Mouse (Mus musculus): Measurements from ENCODE around the gene Mrs2.

Gene Mrs2

GRCm38 (mm10) chr13:24939472-24939871, 80.7 kb downstream of the Mrs2 start:
- in situ Hi-C loops (cut with MboI; ENCODE audit: low pct_unique_long_range_greater_than_20kb in 1 of 2, low sequenced_read_pairs in 2 of 2, unreplicated experiment in 1 of 2): no loop called here

- in situ Hi-C loops (cut with MboI; ENCODE audit: low pct_unique_long_range_greater_than_20kb in 1 of 2, low sequenced_read_pairs in 2 of 2, unreplicated experiment in 1 of 2): no loop called here
These were observed 81.5 kb downstream of the Mrs2 start for GRCm38 (mm10) chr13:24938683-24939082.

GRCm38 (mm10) chr13:24937839-24938166, 82.4 kb downstream of the Mrs2 start:
- in situ Hi-C loops (cut with MboI; ENCODE audit: low pct_unique_long_range_greater_than_20kb in 1 of 2, low sequenced_read_pairs in 2 of 2, unreplicated experiment in 1 of 2): no loop called here
